Mouse (Mus musculus): Measurements from ENCODE around the gene Gm10065. TPM values are rescaled to one million over a fixed set of nuclear protein-coding genes. Genes with fewer than 3 reads are reported as not detected.

Gm10065 gene
- total and polyA plus RNA-seq, 3 experiments: 1.4 TPM; not detected in 2

DNA sequence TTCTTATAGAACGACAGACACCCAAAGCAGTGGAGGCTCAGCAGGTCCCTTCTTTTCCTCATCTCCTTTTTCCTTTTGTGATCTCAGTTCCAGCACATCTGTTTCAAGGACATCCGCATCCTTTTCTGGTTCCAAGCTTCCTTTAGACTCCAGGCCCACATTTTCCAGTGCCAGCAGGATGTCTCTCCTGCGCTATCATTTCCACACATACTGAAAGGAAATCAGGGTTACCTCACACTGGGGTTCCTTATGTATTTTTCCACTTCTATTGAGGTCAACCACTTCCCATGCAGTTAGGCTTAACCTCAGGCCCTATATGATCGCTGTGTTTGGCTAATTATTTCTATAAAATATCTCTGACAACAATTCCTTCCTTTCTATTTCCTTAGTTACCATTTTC lies 43.8 kb downstream of the Gm10065 start:
- DNase-seq: no peak

Small RNAs within 50 kb of the gene (microRNA-seq; reads per million reads assigned to microRNA genes)
- 0 reads per million in 2 experiments for gene Mir1896

Other genes starting within 250 kb of the Gm10065 start
- not detected for gene Gpx5, start 186.7 kb downstream of the Gm10065 start, total RNA-seq (2021)
- gene Gpx5, start 186.7 kb downstream of the Gm10065 start, polyA plus RNA-seq (2012; rRNA removed): not detected in 2 replicates
- gene Gpx6, start 167.3 kb downstream of the Gm10065 start, total RNA-seq (2021): not detected
- not detected in 2 replicates for gene Gpx6, start 167.3 kb downstream of the Gm10065 start, polyA plus RNA-seq (2012; rRNA removed)
- gene Olfr1367, start 132.5 kb downstream of the Gm10065 start, total RNA-seq (2021): not detected
- not detected in 2 replicates for gene Olfr1367, start 132.5 kb downstream of the Gm10065 start, polyA plus RNA-seq (2012; rRNA removed)
- gene Zscan12, start 116.6 kb downstream of the Gm10065 start, total RNA-seq (2021): 1 to 10 TPM; 9.4 to 9.6 TPM
- 0.33 and 0.44 TPM in 2 replicates for gene Zscan12, start 116.6 kb downstream of the Gm10065 start, polyA plus RNA-seq (2012; rRNA removed)
- 10 to 100 TPM; 44.2 to 61.4 TPM for gene Zkscan3, start 76.7 kb downstream of the Gm10065 start, total RNA-seq (2021)
- 21.9 and 27.8 TPM in 2 replicates for gene Zkscan3, start 76.7 kb downstream of the Gm10065 start, polyA plus RNA-seq (2012; rRNA removed)
- gene Pgbd1, start 38.4 kb downstream of the Gm10065 start, total RNA-seq (2021): under 1 TPM; 0.81 to 0.90 TPM
- 0.12 and 0.51 TPM in 2 replicates for gene Pgbd1, start 38.4 kb downstream of the Gm10065 start, polyA plus RNA-seq (2012; rRNA removed)
- 10 to 100 TPM; 36.8 to 37.8 TPM for gene Zscan26, start 25.7 kb downstream of the Gm10065 start, total RNA-seq (2021)
- 3.6 and 5.3 TPM in 2 replicates for gene Zscan26, start 25.7 kb downstream of the Gm10065 start, polyA plus RNA-seq (2012; rRNA removed)
- 1 to 10 TPM in 1 of 2 experiments, under 1 TPM in 1; 0.84 to 1.5 TPM for gene Nkapl, start 10.9 kb downstream of the Gm10065 start, total RNA-seq (2021)
- 0.43 and 0.70 TPM in 2 replicates for gene Nkapl, start 10.9 kb downstream of the Gm10065 start, polyA plus RNA-seq (2012; rRNA removed)
- gene Zkscan4, start 534 bp downstream of the Gm10065 start, total RNA-seq (2021): 1 to 10 TPM; 1.8 to 3.6 TPM
- 0.46 and 0.85 TPM in 2 replicates for gene Zkscan4, start 534 bp downstream of the Gm10065 start, polyA plus RNA-seq (2012; rRNA removed)
- gene AK157302, start 15.8 kb upstream of the Gm10065 start, total RNA-seq (2021): 10 to 100 TPM; 13.3 to 14.2 TPM
- gene AK157302, start 15.8 kb upstream of the Gm10065 start, polyA plus RNA-seq (2012; rRNA removed): 0.09 TPM in 1 of 2 replicates, not detected in the other
- gene Gm11273, start 22.0 kb upstream of the Gm10065 start, total RNA-seq (2021): 100 to 1,000 TPM in 1 of 2 experiments, 10 to 100 TPM in 1; 95.4 to 165 TPM
- 56.6 and 56.8 TPM in 2 replicates for gene Gm11273, start 22.0 kb upstream of the Gm10065 start, polyA plus RNA-seq (2012; rRNA removed)
- gene Zkscan8, start 51.7 kb upstream of the Gm10065 start, total RNA-seq (2021): 10 to 100 TPM; 13.9 to 17.1 TPM
- gene Zkscan8, start 51.7 kb upstream of the Gm10065 start, polyA plus RNA-seq (2012; rRNA removed): 1.2 and 1.5 TPM in 2 replicates
- gene Olfr1366, start 63.4 kb upstream of the Gm10065 start, total RNA-seq (2021): not detected
- not detected in 2 replicates for gene Olfr1366, start 63.4 kb upstream of the Gm10065 start, polyA plus RNA-seq (2012; rRNA removed)
- not detected for gene Olfr1535, start 80.5 kb upstream of the Gm10065 start, total RNA-seq (2021)
- not detected in 2 replicates for gene Olfr1535, start 80.5 kb upstream of the Gm10065 start, polyA plus RNA-seq (2012; rRNA removed)
- gene Olfr1364, start 102.3 kb upstream of the Gm10065 start, total RNA-seq (2021): not detected
- not detected in 2 replicates for gene Olfr1364, start 102.3 kb upstream of the Gm10065 start, polyA plus RNA-seq (2012; rRNA removed)
- gene Olfr1362, start 134.6 kb upstream of the Gm10065 start, total RNA-seq (2021): not detected
- gene Olfr1362, start 134.6 kb upstream of the Gm10065 start, polyA plus RNA-seq (2012; rRNA removed): 0.04 TPM in 1 of 2 replicates, not detected in the other
- not detected for gene Olfr11, start 163.1 kb upstream of the Gm10065 start, total RNA-seq (2021)
- gene Olfr11, start 163.1 kb upstream of the Gm10065 start, polyA plus RNA-seq (2012; rRNA removed): not detected in 2 replicates
- gene Olfr1361, start 183.9 kb upstream of the Gm10065 start, total RNA-seq (2021): not detected
- not detected in 2 replicates for gene Olfr1361, start 183.9 kb upstream of the Gm10065 start, polyA plus RNA-seq (2012; rRNA removed)
- not detected for gene Olfr1360, start 198.0 kb upstream of the Gm10065 start, total RNA-seq (2021)
- not detected in 2 replicates for gene Olfr1360, start 198.0 kb upstream of the Gm10065 start, polyA plus RNA-seq (2012; rRNA removed)
- gene Olfr1359, start 218.7 kb upstream of the Gm10065 start, total RNA-seq (2021): not detected
- gene Olfr1359, start 218.7 kb upstream of the Gm10065 start, polyA plus RNA-seq (2012; rRNA removed): not detected in 2 replicates
- 10 to 100 TPM; 24.1 to 36.9 TPM for gene Hist1h2bl, start 236.7 kb upstream of the Gm10065 start, total RNA-seq (2021)
- 0.49 and 1.3 TPM in 2 replicates for gene Hist1h2bl, start 236.7 kb upstream of the Gm10065 start, polyA plus RNA-seq (2012; rRNA removed)
- 10 to 100 TPM; 28.5 to 38.1 TPM for gene Hist1h2ai, start 237.0 kb upstream of the Gm10065 start, total RNA-seq (2021)
- gene Hist1h2ai, start 237.0 kb upstream of the Gm10065 start, polyA plus RNA-seq (2012; rRNA removed): 5.7 and 9.3 TPM in 2 replicates
- 10 to 100 TPM; 16.3 to 42.1 TPM for gene Hist1h3h, start 238.2 kb upstream of the Gm10065 start, total RNA-seq (2021)
- gene Hist1h3h, start 238.2 kb upstream of the Gm10065 start, polyA plus RNA-seq (2012; rRNA removed): 5.5 and 8.7 TPM in 2 replicates
- 1 to 10 TPM; 6.5 to 7.0 TPM for gene Hist1h2bm, start 242.6 kb upstream of the Gm10065 start, total RNA-seq (2021)
- gene Hist1h2bm, start 242.6 kb upstream of the Gm10065 start, polyA plus RNA-seq (2012; rRNA removed): 0.28 and 0.56 TPM in 2 replicates

All from adrenal gland, adult 2 months (tissue).